In the genomic region with DNA sequence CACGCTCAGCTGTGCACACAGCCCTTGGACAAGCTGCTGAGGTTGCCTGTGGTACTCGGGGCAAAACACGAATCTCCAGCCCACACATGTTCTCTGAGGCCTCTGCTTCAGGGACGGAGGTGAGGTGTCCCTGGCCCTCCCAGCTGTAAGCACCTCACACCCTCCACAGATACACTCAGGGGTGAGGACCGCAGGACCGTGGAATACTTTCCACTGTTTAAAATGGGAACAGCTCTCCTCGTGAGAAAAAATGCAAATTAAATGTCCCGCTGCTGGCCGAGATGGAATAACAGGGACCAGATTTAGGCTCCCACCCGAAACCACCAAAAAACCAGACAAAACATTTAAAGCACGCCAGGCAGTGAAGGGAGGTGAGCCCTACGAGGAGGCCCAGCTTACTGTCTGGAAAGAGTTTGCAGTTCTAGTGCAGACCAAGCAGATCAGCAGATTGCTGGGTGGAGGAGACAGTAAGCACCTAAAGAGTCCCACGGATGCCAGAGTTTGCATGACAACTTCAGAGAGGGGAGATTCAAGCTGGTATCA, we compare ENCODE assay signal across 10 mouse cellular contexts. TPM values are rescaled to one million over a fixed set of nuclear protein-coding genes. Genes with fewer than 3 reads are reported as not detected.
DNase-seq lines count a peak whose midpoint lies in the region; ATAC-seq lines count a peak whose summit lies in the region.
"Had no signal": no experiment of that assay in that cellular context is flagged by ENCODE, and none has a peak within 500 bp of the region (broad histone marks: within the 10 kb centered on the region; RNA-seq: fewer than 3 reads in every experiment).

No protein-coding gene starts in this region.

- intact Hi-C loops in heart, postnatal 25 days (cut with DNase I): no loop called here

- DNase-seq in heart, postnatal 25 days (ENCODE audit: low spot score): no peak
- peak; percentile 32 for DNase-seq in brain, adult 2 months (ENCODE audit: low read depth, low spot score)
- no peak for DNase-seq in hindbrain, embryonic 10.5 days (ENCODE audit: low spot score)
- DNase-seq in layer of hippocampus, adult 9-11 months: no peak
- DNase-seq in spleen, postnatal 36 days (ENCODE audit: low spot score in 2 of 2): no peak
- no peak for DNase-seq in cerebellum, adult 9-10 months
- DNase-seq: kidney, adult 9 months had no signal

- H3K4me1 ChIP-seq in heart, embryonic 14.5 days (ENCODE audit: control insufficient read depth in 2 of 2, insufficient read depth in 2 of 2, low read length in 2 of 2): peaks cover 19 to 21% of the 10 kb centered on the region in 2 experiments
- peaks cover 50% of the 10 kb centered on the region for H3K4me1 ChIP-seq in hindbrain, embryonic 10.5 days (replicated peaks)
- peaks cover 34% of the 10 kb centered on the region for H3K4me1 ChIP-seq in midbrain, embryonic 13.5 days (replicated peaks)

- no peaks in the 10 kb centered on the region for H3K9me3 ChIP-seq in heart, embryonic 14.5 days (ENCODE audit: control insufficient read depth, low read length)
- H3K9me3 ChIP-seq in hindbrain, embryonic 10.5 days: no peaks in the 10 kb centered on the region
- H3K9me3 ChIP-seq in midbrain, embryonic 13.5 days: no peaks in the 10 kb centered on the region

- no peak overlapping the region for H3K4me3 ChIP-seq in heart, embryonic 14.5 days (ENCODE audit: control insufficient read depth in 1 of 2, insufficient read depth in 1 of 2, low read depth in 1 of 2, low read length in 2 of 2)
- 0 out of 2 replicates have a peak overlapping the region, but pooled peaks have one; percentile 23 for H3K4me3 ChIP-seq in hindbrain, embryonic 10.5 days
- H3K4me3 ChIP-seq in midbrain, embryonic 13.5 days (replicated peaks): no peak overlapping the region

- no peak for ATAC-seq in heart, embryonic 14.5 days (ENCODE audit: insufficient number of reproducible peaks, insufficient read depth, low FRiP score, low read depth)
- ATAC-seq in midbrain, embryonic 13.5 days: no peak

- no peaks in the 10 kb centered on the region for H3K27me3 ChIP-seq in heart, embryonic 14.5 days (ENCODE audit: control insufficient read depth, insufficient read depth, low read length)
- no peaks in the 10 kb centered on the region for H3K27me3 ChIP-seq in hindbrain, embryonic 10.5 days (ENCODE audit: insufficient read depth, poor library complexity, severe bottlenecking)
- H3K27me3 ChIP-seq in midbrain, embryonic 13.5 days: no peaks in the 10 kb centered on the region
- H3K27me3 ChIP-seq: CH12.LX had no signal

- peak overlapping the region; percentile 55; the same call in 1 of the 2 replicates for H3K9ac ChIP-seq in heart, embryonic 14.5 days (ENCODE audit: low read length)
- peak overlapping the region; percentile 42 for H3K9ac ChIP-seq in midbrain, embryonic 13.5 days (replicated peaks)

- H3K36me3 ChIP-seq in heart, embryonic 14.5 days (ENCODE audit: control insufficient read depth, insufficient read depth, low read length): no peaks in the 10 kb centered on the region
- H3K36me3 ChIP-seq in hindbrain, embryonic 10.5 days: peaks cover 24% of the 10 kb centered on the region
- no peaks in the 10 kb centered on the region for H3K36me3 ChIP-seq in midbrain, embryonic 13.5 days

- H3K4me2 ChIP-seq in heart, embryonic 14.5 days (ENCODE audit: low read length): peak overlapping the region; percentile 38; the same call in 1 of the 2 replicates
- peak overlapping the region; percentile 25; the same call in 1 of the 2 replicates for H3K4me2 ChIP-seq in midbrain, embryonic 13.5 days (replicated peaks)

- H3K27ac ChIP-seq in heart, embryonic 14.5 days (replicated peaks in 1 of 2; ENCODE audit: control insufficient read depth in 1 of 2, insufficient read depth in 1 of 2, low read depth in 2 of 2, low read length in 2 of 2): peak overlapping the region; percentile 80 to 90
- peak overlapping the region; percentile 94 for H3K27ac ChIP-seq in hindbrain, embryonic 10.5 days
- H3K27ac ChIP-seq in midbrain, embryonic 13.5 days: peak overlapping the region; percentile 88

- WGBS in heart, embryonic 14.5 days: 47% methylated on average over 13 of the region's 13 CpGs
- WGBS in hindbrain, embryonic 10.5 days: 33% methylated on average over 13 of the region's 13 CpGs
- WGBS in midbrain, embryonic 13.5 days: 23% methylated on average over 13 of the region's 13 CpGs

RNA-seq across cellular contexts. Expression of gene Gli2, which starts 19.2 kb away (rescaled TPM):
- 3.9 and 4.2 TPM in 2 replicates for polyA plus RNA-seq in heart, embryonic 14.5 days (2014; fragmentation: Nextera tagmentation; extraction: Ambion mirVana)
- 1 to 10 TPM; 1.3 to 1.9 TPM for total RNA-seq in heart, postnatal 25 days (2021)
- 9.0 and 10.1 TPM in 2 replicates for polyA plus RNA-seq in hindbrain, embryonic 10.5 days (2016; fragmentation: Nextera tagmentation; extraction: Ambion mirVana)
- 2.9 and 3.9 TPM in 2 replicates for polyA plus RNA-seq in midbrain, embryonic 13.5 days (2015; fragmentation: Nextera tagmentation; extraction: Ambion mirVana)
- total RNA-seq: CH12.LX had no signal
